Mouse (Mus musculus) testis, postnatal 10 days (tissue): ENCODE measurements around the gene Arl2bp.
A peak's percentile ranks its signal among the peaks of the same experiment; 100 is the strongest.

Source experiments
- DNase-seq: peaks from one replicate; pipeline ENCODE4 v3.0.0; 2021; ENCODE audit warnings: low spot score

The Arl2bp gene

DNA sequence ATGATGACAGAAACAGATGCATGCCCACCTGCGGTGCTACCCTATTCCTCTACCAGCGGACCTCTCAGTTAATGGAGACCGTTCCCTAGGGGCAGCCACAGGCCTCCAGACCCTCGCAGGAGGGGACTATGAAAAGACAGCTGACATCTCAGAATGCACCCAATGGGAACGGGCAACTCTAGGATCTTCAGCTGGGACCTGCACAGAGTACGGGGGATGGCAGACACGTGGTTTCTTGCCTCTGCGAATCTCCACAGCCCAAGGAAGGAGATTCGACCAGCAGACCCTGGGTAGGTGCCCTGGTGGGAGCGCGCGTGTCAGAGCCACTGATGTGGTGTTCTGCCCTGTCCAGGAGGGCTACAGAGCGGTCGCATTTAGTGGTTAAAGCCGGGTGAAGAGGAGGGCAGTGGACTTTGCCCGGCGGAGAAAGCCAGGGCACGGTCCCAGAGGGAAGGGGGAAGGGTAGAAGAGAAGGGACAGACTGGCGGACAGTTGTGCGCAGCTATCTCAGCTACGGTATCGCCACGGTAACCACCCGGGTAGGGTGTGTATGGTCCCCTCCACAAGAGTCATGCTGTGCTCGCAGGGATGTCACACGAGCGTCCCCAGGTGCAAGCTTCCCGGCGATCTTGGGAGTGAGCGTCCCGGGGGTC lies 29.1 kb downstream of the Arl2bp start:
- DNase-seq = no peak

DNA sequence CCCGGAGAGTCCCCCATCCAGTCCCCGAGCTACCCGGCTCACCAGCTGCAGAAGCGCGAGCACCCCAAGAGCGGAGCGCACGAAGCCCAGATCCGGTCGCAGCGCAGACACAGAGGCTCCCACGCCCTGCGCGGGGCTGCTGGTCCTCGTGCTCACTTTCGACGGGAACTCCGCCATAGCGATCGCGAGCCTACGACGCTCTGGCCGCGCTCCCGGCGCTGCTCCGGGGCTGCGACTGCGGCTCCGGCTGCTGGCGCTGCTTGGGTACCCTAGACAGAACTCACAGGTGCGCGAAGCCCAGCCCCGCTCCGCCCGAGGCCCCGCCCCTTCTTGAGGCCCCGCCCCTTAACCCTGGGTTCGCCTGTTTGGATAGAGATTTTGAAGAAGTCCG lies 29.6 kb downstream of the Arl2bp start, which contains the start of gene Pllp:
Gene Pllp (minus strand): TSS at position 285 of the 391 bp plus-strand sequence.
- DNase-seq = no peak

DNA sequence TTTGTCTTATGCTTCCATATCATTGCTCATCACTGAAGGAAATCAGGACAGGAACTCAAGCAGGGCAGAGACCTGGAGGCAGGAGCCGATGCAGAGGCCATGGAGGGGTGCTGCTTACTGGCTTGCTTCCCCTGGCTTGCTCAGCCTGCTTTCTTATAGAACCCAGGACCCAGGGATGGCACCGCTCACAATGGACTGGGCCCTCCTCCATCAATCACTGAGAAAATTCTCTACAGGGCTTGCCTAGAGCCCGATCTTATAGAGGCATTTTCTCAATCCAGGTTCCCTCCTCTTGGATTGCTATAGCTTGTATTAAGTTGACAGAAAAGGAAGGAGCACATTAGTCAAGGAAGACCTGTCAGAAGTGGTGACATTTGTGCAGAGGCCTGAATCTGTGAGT lies 30.2 kb downstream of the Arl2bp start:
- DNase-seq = no peak

DNA sequence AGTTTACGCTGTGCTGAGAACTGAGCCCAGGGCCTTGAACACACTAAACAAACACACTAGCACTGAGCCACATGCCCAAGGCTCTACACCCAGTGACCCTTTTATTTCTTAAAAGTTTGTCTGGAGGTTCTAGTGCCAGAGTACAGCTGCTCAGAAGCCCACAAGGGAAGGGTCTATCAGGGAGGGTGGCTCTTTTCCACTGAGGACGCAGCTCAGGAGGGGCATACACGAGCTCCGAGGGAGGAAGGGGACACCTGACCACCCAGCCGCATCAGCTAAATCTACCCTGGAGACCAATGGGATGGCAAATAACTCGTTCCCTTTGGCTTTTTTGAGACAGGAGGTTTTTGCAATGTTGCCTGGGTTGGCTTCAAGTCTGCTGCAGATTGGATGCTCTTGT lies 31.6 kb downstream of the Arl2bp start:
- peak; percentile 26 for DNase-seq

DNA sequence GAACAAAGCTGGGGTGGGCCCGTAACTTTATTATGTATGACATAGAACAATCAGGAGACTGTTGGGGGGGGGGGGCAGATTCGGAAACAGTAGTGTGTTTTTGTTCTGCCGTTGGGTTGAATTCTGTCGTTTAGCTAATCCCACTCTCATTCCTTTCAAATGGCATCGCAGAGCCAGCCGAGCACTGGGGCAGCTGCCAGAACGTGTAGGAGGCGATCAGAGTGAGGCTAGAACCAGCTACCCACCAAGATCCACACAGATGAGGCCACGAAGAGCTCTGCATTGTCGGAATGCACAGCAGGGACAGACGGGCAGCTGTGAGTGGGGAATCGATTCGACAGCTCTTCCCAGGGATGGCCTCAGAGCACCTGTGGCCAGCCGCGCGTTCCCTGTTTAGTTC lies 33.0 kb downstream of the Arl2bp start:
- DNase-seq = peak; percentile 34

DNA sequence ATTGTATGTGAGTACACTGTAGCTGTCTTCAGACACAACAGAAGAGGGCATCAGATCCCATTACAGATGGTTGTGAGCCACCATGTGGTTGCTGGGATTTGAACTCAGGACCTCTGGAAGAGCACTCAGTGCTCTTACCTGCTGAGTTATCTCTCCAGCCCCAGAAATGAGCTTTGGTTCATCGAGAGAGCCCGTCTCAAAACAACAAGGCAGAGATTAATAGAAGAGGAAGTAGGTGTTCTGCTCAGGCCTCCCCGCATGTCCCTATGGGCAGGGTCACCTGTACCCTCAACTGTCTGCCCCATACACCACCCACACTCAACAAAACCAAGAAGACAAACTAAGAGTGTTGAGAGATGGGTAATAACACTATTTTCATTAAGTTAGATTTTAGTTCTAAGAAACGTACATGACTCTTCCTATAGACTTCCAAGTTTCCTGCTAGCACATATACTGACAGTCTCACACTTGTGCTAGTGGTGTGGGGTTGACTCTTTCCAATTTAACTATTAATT lies 34.1 kb downstream of the Arl2bp start:
- DNase-seq = no peak

DNA sequence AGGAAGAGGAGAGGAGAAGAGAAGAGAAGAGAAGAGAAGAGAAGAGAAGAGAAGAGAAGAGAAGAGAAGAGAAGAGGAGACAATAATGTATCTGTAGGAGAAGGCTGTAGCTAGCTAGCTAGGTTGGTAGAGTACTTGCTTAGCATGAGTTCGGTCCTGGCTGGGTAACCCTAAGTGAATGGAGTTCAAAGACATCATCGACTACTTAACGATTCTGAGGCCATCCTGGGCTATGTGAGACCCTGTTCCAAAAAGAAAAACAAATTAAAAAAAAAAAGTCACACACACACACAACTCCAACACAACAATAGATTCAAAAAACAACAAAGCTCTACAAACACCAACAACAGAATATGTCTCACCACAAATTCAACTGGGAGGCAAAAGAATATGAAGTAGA lies 35.8 kb downstream of the Arl2bp start:
- DNase-seq = no peak

DNA sequence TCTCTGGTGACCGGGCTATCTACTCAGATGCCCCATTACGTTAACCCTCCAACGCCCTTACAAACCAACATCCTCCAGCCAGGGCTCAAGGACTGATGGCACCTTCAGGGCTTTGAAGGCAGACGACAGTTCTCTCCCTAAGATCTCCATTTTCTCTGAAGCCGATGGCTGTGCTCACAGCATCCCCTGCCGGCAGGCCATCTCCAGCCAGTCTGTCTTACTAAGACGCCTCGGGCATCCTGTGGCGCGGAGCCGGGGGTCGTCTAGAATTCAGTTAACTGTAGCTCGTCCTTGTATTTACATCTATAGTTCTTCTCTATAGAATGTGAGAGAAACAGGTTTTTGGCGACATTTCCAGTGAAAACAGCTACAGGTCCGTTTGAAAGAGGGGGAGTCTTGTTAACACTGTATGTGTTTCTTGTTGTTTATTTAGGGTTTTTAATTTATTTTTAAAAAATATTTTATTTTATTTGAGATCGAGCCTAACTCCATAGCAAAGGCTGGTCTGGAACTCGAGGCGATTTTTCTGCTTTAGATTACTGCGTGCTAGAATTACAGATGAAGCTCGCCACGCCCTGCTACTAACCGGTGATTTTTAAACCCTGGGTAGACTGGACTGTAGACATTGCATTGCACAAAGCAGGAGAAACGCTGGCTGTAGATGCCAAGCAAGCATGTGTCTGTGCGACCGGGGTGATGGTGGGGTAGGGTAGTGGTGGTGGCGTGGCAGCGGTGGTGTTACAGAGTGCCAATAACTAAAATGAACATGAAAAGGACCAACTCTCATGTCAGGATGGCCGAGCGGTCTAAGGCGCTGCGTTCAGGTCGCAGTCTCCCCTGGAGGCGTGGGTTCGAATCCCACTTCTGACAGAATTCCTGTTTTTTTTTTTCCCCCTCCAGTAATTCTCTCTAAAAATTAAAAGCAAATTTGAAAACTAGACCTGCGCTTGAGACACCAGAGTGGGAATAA lies 36.7 kb downstream of the Arl2bp start:
- peak; percentile 84 for DNase-seq

DNA sequence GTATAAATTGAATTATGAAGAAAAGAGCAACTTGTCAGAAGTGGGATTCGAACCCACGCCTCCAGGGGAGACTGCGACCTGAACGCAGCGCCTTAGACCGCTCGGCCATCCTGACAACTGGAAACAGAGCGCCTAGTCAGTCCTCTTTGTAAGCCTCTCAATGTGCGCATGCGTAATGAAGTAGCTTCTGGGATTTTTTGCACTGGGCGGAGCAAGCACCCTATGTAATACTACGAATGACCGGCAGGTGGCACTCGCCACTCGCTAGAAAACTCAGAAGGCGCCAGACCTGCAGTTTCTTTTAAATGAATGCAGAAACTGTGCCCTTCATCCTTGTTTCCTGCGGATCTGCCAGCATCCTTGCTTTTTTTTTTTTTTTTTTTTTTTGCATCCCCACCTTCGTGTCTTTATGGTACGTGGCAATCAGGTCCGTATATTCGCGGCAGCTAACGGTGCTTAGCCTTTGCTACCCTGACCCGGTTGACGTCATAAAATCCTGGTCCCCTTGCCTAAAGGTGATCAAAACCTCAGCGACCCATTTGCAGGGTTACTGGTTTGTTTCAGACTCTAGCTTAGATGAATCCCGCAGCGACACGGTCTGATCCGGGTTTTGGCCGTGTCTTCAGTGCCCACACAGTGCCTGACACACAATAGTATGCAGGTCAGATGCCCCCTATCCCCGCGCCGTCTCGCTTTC lies 37.7 kb downstream of the Arl2bp start:
- peak; percentile 98 for DNase-seq

DNA sequence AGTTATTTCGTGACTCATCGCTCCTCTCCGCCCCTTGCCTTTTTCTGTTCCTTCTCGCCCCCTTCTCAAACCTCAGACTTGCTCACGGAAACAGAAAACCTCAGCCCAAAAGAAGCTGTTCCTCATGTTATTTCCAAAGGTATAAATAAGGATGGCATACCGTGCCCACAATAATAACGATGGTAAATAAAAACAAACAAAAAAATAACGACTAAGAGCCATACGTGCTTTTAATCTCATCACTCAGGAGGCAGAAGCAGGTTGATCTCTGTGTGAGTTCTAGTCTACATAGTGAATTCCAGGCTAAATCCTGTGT lies 38.2 kb downstream of the Arl2bp start:
- no peak for DNase-seq

DNA sequence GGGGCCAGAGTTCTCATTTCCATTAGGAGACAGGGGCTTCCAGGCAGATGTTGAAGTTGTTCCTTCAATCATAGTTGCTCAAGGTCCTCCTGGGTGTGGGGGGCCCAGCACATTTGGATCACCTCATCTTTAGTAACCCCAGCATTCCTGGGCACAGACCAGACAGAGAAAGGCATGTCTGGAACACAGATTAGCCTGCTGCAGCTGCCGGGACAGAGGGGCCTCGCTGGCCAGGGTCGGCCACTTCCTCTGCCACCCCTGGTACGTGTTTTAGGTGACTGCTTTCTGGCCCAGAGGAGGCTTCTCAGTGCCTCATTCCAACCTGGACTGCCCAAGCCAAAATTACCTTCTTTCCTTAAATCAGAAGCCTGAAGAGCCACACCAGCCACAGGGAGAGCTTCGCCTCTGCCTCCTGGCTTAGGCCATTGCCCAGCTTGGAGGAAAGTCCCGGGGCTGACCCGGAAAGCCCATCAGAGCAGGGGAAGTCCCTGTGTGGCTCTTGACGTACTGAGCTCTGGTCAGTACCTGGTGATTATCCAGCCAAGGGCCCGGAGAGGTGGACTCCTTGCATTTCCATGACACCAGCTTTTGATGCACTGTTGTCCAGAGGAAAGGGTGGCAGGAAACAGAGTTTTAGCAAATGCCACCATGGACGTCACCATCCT lies 39.3 kb downstream of the Arl2bp start:
- DNase-seq = no peak

DNA sequence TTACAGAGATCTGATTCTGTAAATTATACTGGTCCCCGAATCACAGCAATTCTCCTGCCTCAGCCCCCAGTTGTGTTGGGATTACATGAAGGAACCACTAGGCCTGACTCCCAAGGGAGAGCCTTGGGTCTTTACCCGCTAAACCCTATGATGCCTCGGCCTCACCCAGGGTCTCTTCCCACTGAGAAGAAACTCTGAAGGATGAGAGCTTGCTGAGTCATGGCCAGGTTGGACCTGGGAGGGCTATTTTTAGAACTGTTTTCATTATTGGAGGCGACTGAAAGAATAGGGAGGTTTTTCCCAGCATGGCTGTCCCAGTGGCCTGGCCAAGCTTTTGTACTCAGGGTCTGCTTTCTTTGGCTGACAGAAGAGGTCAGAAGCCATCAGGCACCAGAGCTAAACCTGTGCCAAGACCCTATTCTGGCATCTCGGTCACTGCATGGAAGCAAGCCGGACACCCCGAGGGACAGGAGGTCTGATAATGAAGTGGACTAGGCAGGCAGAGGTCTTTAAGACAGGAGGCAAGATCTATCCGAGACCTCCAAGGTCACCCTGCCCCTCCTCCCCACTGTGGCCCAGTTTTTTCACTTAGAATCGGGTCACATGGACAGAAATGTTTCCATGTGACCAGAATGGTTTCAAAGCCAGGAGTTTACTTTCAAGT lies 40.5 kb downstream of the Arl2bp start:
- no peak for DNase-seq

DNA sequence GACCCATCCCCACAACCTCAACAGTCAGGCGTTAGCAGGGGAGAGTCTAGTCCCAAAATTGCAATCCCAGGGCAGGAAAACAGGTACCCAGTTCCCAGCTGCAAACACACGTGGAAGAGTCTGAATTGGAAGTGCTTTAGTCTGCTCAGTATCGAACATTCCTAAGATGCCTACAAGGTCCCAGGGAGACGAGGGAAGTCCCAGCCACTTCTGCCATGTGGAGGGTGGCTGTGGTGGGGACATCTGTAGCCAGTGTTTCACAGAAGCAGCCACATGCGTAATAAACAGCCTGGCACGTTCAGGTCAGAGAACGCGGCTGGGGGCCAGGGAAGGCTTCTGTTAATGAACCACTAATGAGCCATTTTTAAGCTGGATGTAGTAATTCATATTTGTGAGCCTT lies 43.9 kb downstream of the Arl2bp start:
- no peak for DNase-seq

DNA sequence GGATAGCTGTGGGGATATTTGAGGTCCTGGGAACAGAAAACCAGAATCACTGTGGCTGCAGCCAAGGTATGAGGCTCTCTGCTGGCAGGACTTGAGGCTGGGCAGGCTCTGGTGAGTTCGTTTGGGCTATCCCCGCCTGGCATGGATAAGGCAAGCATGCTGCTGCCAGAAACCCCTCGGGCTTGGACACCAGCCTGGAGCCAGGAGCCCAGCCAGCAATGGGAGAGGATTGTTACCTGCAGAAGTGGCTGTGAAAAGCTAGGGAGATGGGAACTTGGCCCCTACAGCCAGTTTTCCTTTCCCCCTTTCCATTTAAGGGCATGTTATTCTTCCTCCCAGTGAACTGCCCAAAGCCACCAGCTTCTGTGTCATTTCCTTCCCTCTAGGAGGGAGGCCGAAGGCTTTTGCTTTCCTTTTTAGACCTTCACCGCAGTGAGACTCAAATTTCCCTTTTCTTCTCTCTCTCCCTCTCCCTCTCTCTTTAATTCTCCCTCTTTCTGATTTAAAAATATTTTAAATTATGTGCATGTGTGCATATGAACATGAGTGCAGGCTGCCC lies 44.8 kb downstream of the Arl2bp start:
- no peak for DNase-seq

DNA sequence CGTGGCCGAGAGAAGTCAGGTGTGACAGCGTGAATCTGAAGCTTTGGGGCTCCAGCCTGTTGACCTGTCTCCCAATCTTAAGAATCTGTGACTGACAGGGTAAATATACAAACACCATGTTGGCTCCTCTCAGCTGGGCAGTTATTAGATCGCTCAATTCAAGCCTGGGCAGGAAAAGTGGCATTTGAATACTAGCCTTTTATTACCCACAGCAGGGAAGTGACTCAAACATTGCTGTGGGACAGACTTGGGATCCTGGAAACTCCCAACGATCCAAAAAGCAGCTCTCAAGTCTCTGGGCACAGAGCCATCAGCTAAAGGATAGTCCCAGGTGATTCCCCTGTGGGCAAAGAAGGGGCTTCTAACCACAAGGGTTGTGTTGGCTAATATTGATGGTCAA lies 48.2 kb downstream of the Arl2bp start:
- no peak for DNase-seq

DNA sequence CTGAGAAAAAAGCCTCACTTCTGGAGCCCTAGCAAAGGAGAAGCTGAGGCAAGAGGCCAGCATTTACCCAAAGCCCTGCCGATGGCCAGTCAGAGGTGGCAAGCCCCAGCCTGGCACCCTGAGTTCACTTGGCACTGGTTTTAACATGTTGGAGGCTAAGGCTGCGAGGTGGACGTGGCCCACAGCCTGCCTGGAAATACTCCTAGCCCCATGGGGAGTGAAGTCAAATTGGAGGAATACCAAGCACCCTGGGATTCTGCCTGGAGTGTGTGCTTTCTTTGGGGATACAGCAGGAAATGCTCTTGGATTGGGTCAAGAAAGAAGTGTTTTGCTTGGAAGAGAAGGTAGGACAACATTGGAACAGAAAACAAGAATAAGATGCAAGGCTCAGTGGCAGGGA lies 49.5 kb downstream of the Arl2bp start:
- DNase-seq = no peak

DNA sequence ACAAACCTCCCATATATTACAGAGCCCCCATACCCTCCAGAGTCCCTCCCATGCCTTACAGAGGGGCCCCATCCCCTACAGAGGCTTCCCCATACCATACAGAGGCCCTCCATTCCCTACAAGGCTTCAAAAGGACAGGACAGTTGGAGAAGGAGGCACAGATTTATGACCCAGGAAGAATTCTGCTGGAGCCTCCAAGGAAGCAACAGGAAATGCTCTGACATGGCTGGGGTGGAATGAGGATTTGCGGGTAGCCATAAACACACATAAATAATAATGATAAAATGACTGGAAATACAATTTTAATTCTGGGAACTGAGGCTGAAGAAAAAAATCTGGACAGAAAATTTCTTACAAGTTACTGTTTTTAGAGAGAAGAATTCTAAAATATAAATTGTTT lies 50.4 kb downstream of the Arl2bp start:
- no peak for DNase-seq
